Mouse (Mus musculus): ENCODE data around the gene BC030867. TPM values are rescaled to one million over a fixed set of nuclear protein-coding genes. Genes with fewer than 3 reads are reported as not detected.

BC030867 gene
- polyA plus RNA-seq, 1 experiment = 12.0 TPM

DNA sequence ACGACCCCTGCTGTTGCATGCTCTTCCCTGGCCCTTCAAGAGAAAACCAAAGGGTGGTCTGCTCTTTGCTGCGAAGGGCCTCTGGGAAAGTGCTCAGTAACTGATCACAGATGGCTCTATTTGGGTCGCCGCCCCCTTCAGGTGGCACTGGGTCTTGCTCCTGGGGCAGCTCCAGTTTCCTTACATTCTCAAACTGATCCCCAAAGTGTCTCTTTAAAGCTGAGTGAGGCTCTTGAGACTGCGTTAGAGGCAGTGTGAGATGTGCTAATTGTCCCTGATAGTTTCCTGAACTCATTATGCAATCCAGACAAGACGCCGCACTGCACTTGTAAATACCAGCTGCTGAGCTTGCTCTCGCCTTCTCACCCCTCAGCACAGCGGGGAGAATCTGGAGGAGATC lies 8.8 kb downstream of the BC030867 start:
- Histone ChIP-seq H3K79me2 (ENCODE audit: control insufficient read depth, insufficient read depth) (no peaks in the 10 kb centered on the region), H3ac (ENCODE audit: control insufficient read depth, insufficient read length, low read depth) (no peak overlapping the region), H3K27me3 (ENCODE audit: control insufficient read depth, insufficient read depth, insufficient read length) (no peaks in the 10 kb centered on the region), H3K4me3 (ENCODE audit: insufficient read depth, poor library complexity, severe bottlenecking) (no peak overlapping the region), H3K36me3 (ENCODE audit: control insufficient read depth, insufficient read depth) (peaks cover 67% of the 10 kb centered on the region), H3K79me3 (ENCODE audit: low read depth) (no peaks in the 10 kb centered on the region)
- TF ChIP-seq CEBPB (IDR thresholded peaks at IDR 0.05; ENCODE audit: low read depth) = no peak
- no peak for TF ChIP-seq MYOD1 (IDR thresholded peaks at IDR 0.05; ENCODE audit: control insufficient read depth, insufficient read length, low read depth)
- no peak for TF ChIP-seq CTCF (IDR thresholded peaks at IDR 0.05; ENCODE audit: control insufficient read depth, insufficient read depth, insufficient read length)
- no peak for TF ChIP-seq USF1 (IDR thresholded peaks at IDR 0.05; ENCODE audit: low read depth)
- TF ChIP-seq FOSL1 (IDR thresholded peaks at IDR 0.05; ENCODE audit: insufficient read depth, low read length, poor library complexity, severe bottlenecking) = no peak
- no peak for TF ChIP-seq MYOG (IDR thresholded peaks at IDR 0.05; ENCODE audit: control insufficient read depth, extremely low read depth, insufficient read length)
- TF ChIP-seq MAX (IDR thresholded peaks at IDR 0.05) = no peak

DNA sequence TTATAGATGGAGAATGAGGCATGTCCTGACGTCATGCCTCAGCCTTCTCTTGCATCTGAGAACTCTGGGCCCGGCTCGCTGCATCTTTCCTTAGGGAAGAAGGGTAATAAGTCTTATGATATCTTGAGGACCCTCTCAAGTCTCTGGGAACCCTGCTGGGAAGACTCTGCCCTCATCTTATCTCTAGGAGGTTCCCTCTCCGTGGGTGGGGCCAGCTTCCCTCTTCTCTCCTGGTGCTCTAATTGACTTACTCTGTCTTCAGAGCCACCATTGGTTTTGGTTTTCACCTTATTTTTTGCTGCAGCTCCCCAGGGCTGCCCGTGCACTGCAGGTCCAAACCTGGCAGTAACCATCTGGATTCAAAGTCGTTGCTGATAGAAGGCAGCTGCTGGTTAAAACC lies 9.4 kb downstream of the BC030867 start:
- no peaks in the 10 kb centered on the region for H3K79me3 ChIP-seq (ENCODE audit: low read depth)
- peaks cover 65% of the 10 kb centered on the region for H3K36me3 ChIP-seq (ENCODE audit: control insufficient read depth, insufficient read depth)
- H3K27me3 ChIP-seq (ENCODE audit: control insufficient read depth, insufficient read depth, insufficient read length) = no peaks in the 10 kb centered on the region
- TF ChIP-seq CEBPB (IDR thresholded peaks at IDR 0.05; ENCODE audit: low read depth) (no peak), FOSL1 (IDR thresholded peaks at IDR 0.05; ENCODE audit: insufficient read depth, low read length, poor library complexity, severe bottlenecking) (no peak), USF1 (IDR thresholded peaks at IDR 0.05; ENCODE audit: low read depth) (no peak), CTCF (IDR thresholded peaks at IDR 0.05; ENCODE audit: control insufficient read depth, insufficient read depth, insufficient read length) (no peak), MYOD1 (IDR thresholded peaks at IDR 0.05; ENCODE audit: control insufficient read depth, insufficient read length, low read depth) (no peak), MYOG (IDR thresholded peaks at IDR 0.05; ENCODE audit: control insufficient read depth, extremely low read depth, insufficient read length) (no peak), MAX (IDR thresholded peaks at IDR 0.05) (no peak)
- H3ac ChIP-seq (ENCODE audit: control insufficient read depth, insufficient read length, low read depth) = no peak overlapping the region
- H3K79me2 ChIP-seq (ENCODE audit: control insufficient read depth, insufficient read depth) = no peaks in the 10 kb centered on the region
- H3K4me3 ChIP-seq (ENCODE audit: insufficient read depth, poor library complexity, severe bottlenecking) = no peak overlapping the region

DNA sequence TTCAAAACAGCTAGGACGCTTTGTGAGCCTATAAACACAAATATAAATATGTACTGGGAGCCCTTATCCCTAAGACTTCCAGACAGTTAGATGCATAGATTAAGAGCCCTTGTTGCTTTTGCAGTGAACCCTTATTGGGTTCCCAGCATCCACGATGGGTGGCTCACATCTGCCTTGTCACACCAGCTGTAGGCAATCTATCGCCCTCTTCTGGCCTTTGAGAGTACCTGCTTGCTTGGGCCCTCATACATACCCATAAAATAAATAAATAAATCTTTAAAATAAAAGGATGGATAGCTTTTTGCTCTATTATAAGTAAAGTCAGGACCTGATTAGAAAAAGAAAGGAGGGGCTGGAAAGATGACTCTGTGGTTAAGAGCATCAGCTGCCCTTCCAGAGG lies 9.8 kb downstream of the BC030867 start:
- no peak for TF ChIP-seq CTCF (IDR thresholded peaks at IDR 0.05; ENCODE audit: control insufficient read depth, insufficient read depth, insufficient read length)
- no peak for TF ChIP-seq MYOD1 (IDR thresholded peaks at IDR 0.05; ENCODE audit: control insufficient read depth, insufficient read length, low read depth)
- TF ChIP-seq FOSL1 (IDR thresholded peaks at IDR 0.05; ENCODE audit: insufficient read depth, low read length, poor library complexity, severe bottlenecking) = no peak
- TF ChIP-seq MYOG (IDR thresholded peaks at IDR 0.05; ENCODE audit: control insufficient read depth, extremely low read depth, insufficient read length) = no peak
- TF ChIP-seq MAX (IDR thresholded peaks at IDR 0.05) = no peak
- TF ChIP-seq USF1 (IDR thresholded peaks at IDR 0.05; ENCODE audit: low read depth) = no peak
- TF ChIP-seq CEBPB (IDR thresholded peaks at IDR 0.05; ENCODE audit: low read depth) = no peak
- no peak overlapping the region for H3K4me3 ChIP-seq (ENCODE audit: insufficient read depth, poor library complexity, severe bottlenecking)
- no peaks in the 10 kb centered on the region for H3K27me3 ChIP-seq (ENCODE audit: control insufficient read depth, insufficient read depth, insufficient read length)
- no peaks in the 10 kb centered on the region for H3K79me2 ChIP-seq (ENCODE audit: control insufficient read depth, insufficient read depth)
- H3ac ChIP-seq (ENCODE audit: control insufficient read depth, insufficient read length, low read depth) = no peak overlapping the region
- no peaks in the 10 kb centered on the region for H3K79me3 ChIP-seq (ENCODE audit: low read depth)
- H3K36me3 ChIP-seq (ENCODE audit: control insufficient read depth, insufficient read depth) = peaks cover 61% of the 10 kb centered on the region

DNA sequence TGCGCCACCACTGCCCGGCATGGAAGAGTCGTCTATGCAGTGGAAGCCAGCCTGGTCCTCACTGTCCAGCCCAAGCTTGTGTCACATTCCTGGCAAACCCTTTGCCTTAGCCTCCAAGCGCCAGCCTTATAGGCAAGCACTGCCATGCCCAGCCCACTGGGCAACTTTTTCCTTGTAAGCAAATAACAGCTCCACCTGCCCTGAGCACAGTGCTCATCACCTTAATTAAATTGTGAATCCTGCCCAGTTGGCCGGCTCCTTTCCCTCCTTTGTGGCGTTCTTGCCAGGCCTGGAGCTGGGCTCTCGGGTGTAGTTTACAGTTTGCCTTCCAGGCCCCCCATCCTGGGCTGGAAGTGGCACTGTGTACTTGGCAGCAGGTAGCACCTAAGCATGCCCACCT lies 14.5 kb downstream of the BC030867 start:
- TF ChIP-seq FOSL1 (IDR thresholded peaks at IDR 0.05; ENCODE audit: insufficient read depth, low read length, poor library complexity, severe bottlenecking) (no peak), MYOD1 (IDR thresholded peaks at IDR 0.05; ENCODE audit: control insufficient read depth, insufficient read length, low read depth) (no peak), MAX (IDR thresholded peaks at IDR 0.05) (no peak), CTCF (IDR thresholded peaks at IDR 0.05; ENCODE audit: control insufficient read depth, insufficient read depth, insufficient read length) (no peak), MYOG (IDR thresholded peaks at IDR 0.05; ENCODE audit: control insufficient read depth, extremely low read depth, insufficient read length) (no peak), CEBPB (IDR thresholded peaks at IDR 0.05; ENCODE audit: low read depth) (no peak), USF1 (IDR thresholded peaks at IDR 0.05; ENCODE audit: low read depth) (no peak)

DNA sequence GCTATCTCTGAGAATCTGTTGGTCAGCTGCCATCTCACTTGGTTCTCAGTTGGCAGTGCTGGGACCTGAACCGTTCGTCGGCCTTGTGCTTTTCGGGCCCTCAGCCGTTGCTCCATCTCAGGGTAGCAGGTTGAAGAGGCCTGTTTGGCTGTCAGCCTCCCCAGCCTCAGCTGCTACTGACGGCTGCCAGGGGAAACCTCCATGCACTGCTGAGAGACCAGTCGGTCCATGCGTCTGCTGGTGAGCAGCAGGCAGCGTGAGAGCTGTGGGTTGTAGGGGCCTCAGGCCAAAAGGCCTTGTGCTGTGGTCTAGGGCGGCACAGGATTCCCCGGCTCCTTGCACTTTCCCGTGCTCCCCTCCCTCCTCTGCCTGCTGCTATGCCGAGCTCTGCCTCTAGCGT lies 17.1 kb downstream of the BC030867 start:
- H3ac ChIP-seq (ENCODE audit: control insufficient read depth, insufficient read length, low read depth) = no peak overlapping the region
- TF ChIP-seq USF1 (IDR thresholded peaks at IDR 0.05; ENCODE audit: low read depth) (no peak), MYOD1 (IDR thresholded peaks at IDR 0.05; ENCODE audit: control insufficient read depth, insufficient read length, low read depth) (no peak), MAX (IDR thresholded peaks at IDR 0.05) (no peak), MYOG (IDR thresholded peaks at IDR 0.05; ENCODE audit: control insufficient read depth, extremely low read depth, insufficient read length) (no peak), CEBPB (IDR thresholded peaks at IDR 0.05; ENCODE audit: low read depth) (no peak), CTCF (IDR thresholded peaks at IDR 0.05; ENCODE audit: control insufficient read depth, insufficient read depth, insufficient read length) (no peak), FOSL1 (IDR thresholded peaks at IDR 0.05; ENCODE audit: insufficient read depth, low read length, poor library complexity, severe bottlenecking) (no peak)
- H3K27me3 ChIP-seq (ENCODE audit: control insufficient read depth, insufficient read depth, insufficient read length) = no peaks in the 10 kb centered on the region
- no peak overlapping the region for H3K4me3 ChIP-seq (ENCODE audit: insufficient read depth, poor library complexity, severe bottlenecking)
- H3K79me2 ChIP-seq (ENCODE audit: control insufficient read depth, insufficient read depth) = no peaks in the 10 kb centered on the region
- H3K79me3 ChIP-seq (ENCODE audit: low read depth) = no peaks in the 10 kb centered on the region
- peaks cover 13% of the 10 kb centered on the region for H3K36me3 ChIP-seq (ENCODE audit: control insufficient read depth, insufficient read depth)

More for the DNA sequence above, 14.5 kb downstream of the BC030867 start:
- Histone ChIP-seq H3K79me2 (ENCODE audit: control insufficient read depth, insufficient read depth) (no peaks in the 10 kb centered on the region), H3K4me3 (ENCODE audit: insufficient read depth, poor library complexity, severe bottlenecking) (no peak overlapping the region), H3K79me3 (ENCODE audit: low read depth) (no peaks in the 10 kb centered on the region), H3ac (ENCODE audit: control insufficient read depth, insufficient read length, low read depth) (no peak overlapping the region), H3K36me3 (ENCODE audit: control insufficient read depth, insufficient read depth) (peaks cover 30% of the 10 kb centered on the region), H3K27me3 (ENCODE audit: control insufficient read depth, insufficient read depth, insufficient read length) (no peaks in the 10 kb centered on the region)

All from C2C12 (cell line).